Comparison of ENCODE assay signal across 1 mouse cellular context in genomic region chr9:101073041-101073986, GRCm38 (mm10).
TF ChIP-seq lines count a peak whose summit lies in the region.

No protein-coding gene starts in this region.

TF ChIP-seq in MEL, 35 proteins besides CTCF, POLR2A, EP300 and RAD21 (continued from another document):
- TF ChIP-seq CHD1 (IDR thresholded peaks at IDR 0.05; ENCODE audit: low read depth, low read length) = no peak; the same call in 1 of the 2 replicates
- peak; percentile 87 for TF ChIP-seq NRF1 (IDR thresholded peaks at IDR 0.05; ENCODE audit: insufficient read depth, low read depth, low read length, poor library complexity, severe bottlenecking)
- TF ChIP-seq ZMIZ1 (IDR thresholded peaks at IDR 0.05; ENCODE audit: low read depth, low read length) = no peak; the same call in 1 of the 2 replicates
- TF ChIP-seq MAZ (IDR thresholded peaks at IDR 0.05; ENCODE audit: low read depth, low read length) = peak; percentile 98
- TF ChIP-seq TCF12 (IDR thresholded peaks at IDR 0.05; ENCODE audit: low read depth, low read length) = peak; percentile 71
- no peak for TF ChIP-seq ZKSCAN1 (IDR thresholded peaks at IDR 0.05; ENCODE audit: low read depth, low read length)
- TF ChIP-seq RCOR1 (IDR thresholded peaks at IDR 0.05; ENCODE audit: low read depth, low read length) = 0 out of 2 replicates have a peak, but pooled peaks have one; percentile 21
- TF ChIP-seq MAFK (IDR thresholded peaks at IDR 0.05; ENCODE audit: borderline replicate concordance, low read depth, low read length) = no peak
- TF ChIP-seq HCFC1 (IDR thresholded peaks at IDR 0.05; ENCODE audit: low read depth, low read length) = peak; percentile 77
- peak; percentile 86 for TF ChIP-seq POLR2AphosphoS2 (IDR thresholded peaks at IDR 0.05; ENCODE audit: low read length)
- TF ChIP-seq MXI1 (IDR thresholded peaks at IDR 0.05; ENCODE audit: low read depth, low read length) = peak; percentile 96
- 0 out of 2 replicates have a peak, but pooled peaks have one; percentile 5 for TF ChIP-seq GABPA (IDR thresholded peaks at IDR 0.05; ENCODE audit: low read depth, low read length)
